Mouse (Mus musculus) kidney, postnatal 4 days (tissue): Measurements from ENCODE around the gene Mief1.

Experiments
- DNase-seq, 2 experiments: peaks; one replicate each; pipeline ENCODE4 v3.0.0; 2021; ENCODE audit warnings: mixed read lengths in 2 of 2

Gene Mief1

GRCm38 (mm10) chr15:80228071-80228800, 5.6 kb upstream of the Mief1 start:
- DNase-seq: no peak

- DNase-seq: no peak
Measured at GRCm38 (mm10) chr15:80232331-80232730, 1.5 kb upstream of the Mief1 start.

GRCm38 (mm10) chr15:80233053-80233452, 765 bp upstream of the Mief1 start:
- peak in 1 of 2 experiments; percentile 15 for DNase-seq

- DNase-seq: no peak
Measured at GRCm38 (mm10) chr15:80235535-80235934, 1.7 kb downstream of the Mief1 start, which contains the start of gene AC140267.1. AC140267.1 (plus strand) TSS chr15:80235835.

GRCm38 (mm10) chr15:80248135-80248534, 14.3 kb downstream of the Mief1 start:
- no peak for DNase-seq

- DNase-seq: no peak
Measured at GRCm38 (mm10) chr15:80248596-80248995, 14.8 kb downstream of the Mief1 start.

GRCm38 (mm10) chr15:80249672-80250071, 15.9 kb downstream of the Mief1 start:
- no peak for DNase-seq

- DNase-seq: no peak
Measured at GRCm38 (mm10) chr15:80250586-80250985, 16.8 kb downstream of the Mief1 start.

GRCm38 (mm10) chr15:80253530-80253929, 19.7 kb downstream of the Mief1 start:
- DNase-seq: peak in 1 of 2 experiments; percentile 38

GRCm38 (mm10) chr15:80254207-80254606, 20.4 kb downstream of the Mief1 start:
- DNase-seq: peak; percentile 34 to 58

- DNase-seq: peak; percentile 97 to 99
Measured at GRCm38 (mm10) chr15:80254847-80255645, 21.2 kb downstream of the Mief1 start, which contains the start of gene Atf4. Atf4 (plus strand) TSS chr15:80255184.

- peak; percentile 88 to 95 for DNase-seq
Measured at GRCm38 (mm10) chr15:80255646-80256121, 21.9 kb downstream of the Mief1 start.

- peak in 1 of 2 experiments; percentile 30 for DNase-seq
Measured at GRCm38 (mm10) chr15:80256242-80256641, 22.4 kb downstream of the Mief1 start.

- peak in 1 of 2 experiments; percentile 11 for DNase-seq
Measured at GRCm38 (mm10) chr15:80256656-80257601, 23.1 kb downstream of the Mief1 start.

GRCm38 (mm10) chr15:80257602-80258239, 23.9 kb downstream of the Mief1 start:
- peak; percentile 23 to 29 for DNase-seq

GRCm38 (mm10) chr15:80258240-80259170, 24.7 kb downstream of the Mief1 start:
- DNase-seq: peak; percentile 36 to 54

- DNase-seq: peak in 1 of 2 experiments; percentile 7
Measured at GRCm38 (mm10) chr15:80259406-80260045, 25.7 kb downstream of the Mief1 start.

- DNase-seq: peak; percentile 93 to 94
Measured at GRCm38 (mm10) chr15:80260677-80261076, 26.9 kb downstream of the Mief1 start.

- no peak for DNase-seq
Measured at GRCm38 (mm10) chr15:80261100-80261499, 27.3 kb downstream of the Mief1 start.
